Mouse (Mus musculus) intestine, embryonic 16.5 days (tissue): ENCODE measurements around the gene Samd1. TPM values are rescaled to one million over a fixed set of nuclear protein-coding genes. Genes with fewer than 3 reads are reported as not detected.
A peak's percentile ranks its signal among the peaks of the same experiment; 100 is the strongest.

ENCODE experiments used
- ATAC-seq: fragments of 200-750 bp; cut with Nextera tagmentation; 2 replicates; pipeline ENCODE4 v1.8.0; 2017; ENCODE audit warnings: moderate TSS enrichment, moderate library complexity
- H3K27ac ChIP-seq: fragments of 300-500 bp; sonication (generic); 2 replicates; pipeline ENCODE4 v1.5.1; 2014; ENCODE audit warnings: mild to moderate bottlenecking, low read length
- H3K27me3 ChIP-seq: fragments of 300-500 bp; sonication (generic); replicated peaks from 2 replicates; pipeline ENCODE4 v1.6.1; 2014; ENCODE audit warnings: low read length, control low read depth, mixed read lengths; ENCODE audit not compliant: control insufficient read depth, insufficient read depth
- H3K36me3 ChIP-seq: fragments of 300-500 bp; sonication (generic); 2 replicates; pipeline ENCODE4 v1.6.1; 2014; ENCODE audit warnings: low read length, control low read depth; ENCODE audit not compliant: control insufficient read depth, insufficient read depth
- H3K4me1 ChIP-seq: fragments of 300-500 bp; sonication (generic); 2 replicates; pipeline ENCODE4 v1.6.1; 2014; ENCODE audit warnings: low read length, control low read depth, mixed read lengths; ENCODE audit not compliant: control insufficient read depth, insufficient read depth
- H3K4me2 ChIP-seq: fragments of 300-500 bp; sonication (generic); 2 replicates; pipeline ENCODE4 v1.6.1; 2014; ENCODE audit warnings: low read depth, low read length, control low read depth
- H3K4me3 ChIP-seq: fragments of 300-500 bp; sonication (generic); 2 replicates; pipeline ENCODE4 v1.5.1; 2014; ENCODE audit warnings: mild to moderate bottlenecking, low read length
- H3K9ac ChIP-seq: fragments of 300-500 bp; sonication (generic); 2 replicates; pipeline ENCODE4 v1.6.1; 2014; ENCODE audit warnings: low read depth, low read length
- H3K9me3 ChIP-seq: fragments of 300-500 bp; sonication (generic); 2 replicates; pipeline ENCODE4 v1.6.1; 2016; ENCODE audit warnings: low read length, control low read depth; ENCODE audit not compliant: control insufficient read depth
- WGBS: fragments of 180-500 bp; shearing (Covaris S2); extraction: QIAGEN DNeasy Blood & Tissue Kit; methylation state at CpG from one replicate; pipeline ENCODE4 v1.1.7; 2014; 5-methylcytosine and 5-hydroxymethylcytosine counted together
- polyA plus RNA-seq: library from polyadenylated mRNA; unstranded; fragments of >200 nt; fragmentation: Nextera tagmentation; extraction: Ambion mirVana; gene quantifications from 2 replicates; pipeline ENCODE4 v1.2.1, GENCODE M21; 2015

The Samd1 gene
- polyA plus RNA-seq, 1 experiment from 2014 or later, result 5.8 TPM

GRCm38 (mm10) chr8:83972150-83973120, 25.0 kb upstream of the Samd1 start, which contains the start of gene Prkaca:
Gene Prkaca, plus strand, starts transcription at chr8:83972993.
- no peaks in the 10 kb centered on the region for H3K27me3 ChIP-seq
- peaks cover 10% of the 10 kb centered on the region for H3K36me3 ChIP-seq
- peak; percentile 99 for ATAC-seq
- H3K9me3 ChIP-seq, result no peaks in the 10 kb centered on the region
- H3K27ac ChIP-seq, result peak within 1 kb of the TSS; percentile 73
- under 1% methylated on average over 86 of the region's 94 CpGs for WGBS
- H3K4me3 ChIP-seq, result peak within 1 kb of the TSS; percentile 94
- H3K9ac ChIP-seq, result peak within 1 kb of the TSS; percentile 91
- H3K4me2 ChIP-seq, result peak within 1 kb of the TSS; percentile 93
- peaks cover 22% of the 10 kb centered on the region for H3K4me1 ChIP-seq

DNA sequence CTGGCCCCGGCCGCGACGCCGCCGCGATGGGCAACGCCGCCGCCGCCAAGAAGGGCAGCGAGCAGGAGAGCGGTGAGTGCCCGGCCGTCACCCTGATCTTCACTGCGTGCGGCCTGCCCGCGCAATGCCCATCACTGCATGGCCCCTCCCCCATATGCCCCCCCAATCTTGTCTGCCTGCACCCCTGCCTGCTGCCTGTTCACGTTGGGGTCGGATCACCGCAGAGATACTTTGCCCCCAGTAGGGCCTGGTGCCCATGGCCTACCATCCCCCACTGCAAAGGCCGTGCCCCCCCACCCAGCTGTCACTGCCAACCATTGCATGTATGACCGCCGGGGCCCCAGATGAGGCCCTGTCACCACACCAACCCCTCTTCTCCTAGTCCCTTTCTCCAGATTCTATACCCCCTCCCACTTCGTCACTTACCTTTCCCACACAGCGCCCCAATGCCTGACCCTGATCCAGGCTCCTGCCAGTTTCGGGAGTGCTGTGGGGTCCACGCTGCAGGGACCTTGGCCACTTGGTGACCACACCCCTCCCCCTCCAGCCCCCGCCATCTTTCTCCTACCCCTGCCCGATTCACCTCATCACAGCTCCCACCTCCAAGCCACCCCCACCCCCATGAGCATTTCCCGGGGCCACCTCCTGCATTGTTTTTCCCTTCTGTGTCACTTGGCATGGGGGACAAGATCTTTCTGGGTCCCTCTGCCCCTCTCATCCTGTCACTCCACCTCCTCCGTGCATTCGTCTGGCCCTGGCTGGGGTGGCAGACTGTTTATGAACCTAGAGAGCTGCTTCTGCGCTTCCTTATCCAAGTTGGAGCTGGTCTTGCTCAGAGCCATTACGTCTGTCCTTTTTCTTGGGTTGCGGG, 24.1 kb upstream of the Samd1 start:
- Histone ChIP-seq H3K9me3 (no peaks in the 10 kb centered on the region), H3K27ac (peak overlapping the region; percentile 51; the same call in 1 of the 2 replicates), H3K4me2 (peak overlapping the region; percentile 93), H3K4me3 (peak overlapping the region; percentile 94), H3K4me1 (peaks cover 26% of the 10 kb centered on the region), H3K36me3 (peaks cover 4% of the 10 kb centered on the region; the same call in 1 of the 2 replicates), H3K9ac (peak overlapping the region; percentile 91), H3K27me3 (no peaks in the 10 kb centered on the region)
- ATAC-seq, result no peak; the same call in 1 of the 2 replicates
- WGBS, result 3% methylated on average over 35 of the region's 37 CpGs

DNA sequence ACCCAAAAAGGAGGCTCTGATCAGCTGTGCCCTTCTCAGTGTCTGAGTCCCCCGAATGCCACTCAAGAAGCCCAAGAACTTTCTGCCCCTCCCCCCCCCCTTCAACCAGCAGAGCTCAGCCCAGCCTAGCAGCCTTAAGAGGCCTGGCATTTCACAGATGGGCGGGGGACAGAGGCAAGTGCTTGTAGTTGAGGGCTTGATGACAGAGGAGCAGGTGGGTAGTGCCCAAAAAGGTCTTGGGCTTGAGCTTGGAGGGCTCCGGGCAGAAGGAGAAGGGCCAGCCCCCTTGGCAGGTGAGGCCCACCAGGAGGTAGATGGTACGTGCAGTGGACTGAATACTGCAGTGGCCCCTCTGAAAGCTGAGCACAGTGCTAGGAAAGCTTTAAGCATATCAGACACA, 23.0 kb upstream of the Samd1 start:
- Histone ChIP-seq H3K9ac (no peak overlapping the region), H3K4me2 (no peak overlapping the region), H3K36me3 (no peaks in the 10 kb centered on the region), H3K27ac (no peak overlapping the region), H3K4me3 (no peak overlapping the region), H3K27me3 (no peaks in the 10 kb centered on the region), H3K9me3 (no peaks in the 10 kb centered on the region), H3K4me1 (peaks cover 26% of the 10 kb centered on the region)
- ATAC-seq, result no peak
- 87% methylated on average over 4 of the region's 4 CpGs for WGBS

DNA sequence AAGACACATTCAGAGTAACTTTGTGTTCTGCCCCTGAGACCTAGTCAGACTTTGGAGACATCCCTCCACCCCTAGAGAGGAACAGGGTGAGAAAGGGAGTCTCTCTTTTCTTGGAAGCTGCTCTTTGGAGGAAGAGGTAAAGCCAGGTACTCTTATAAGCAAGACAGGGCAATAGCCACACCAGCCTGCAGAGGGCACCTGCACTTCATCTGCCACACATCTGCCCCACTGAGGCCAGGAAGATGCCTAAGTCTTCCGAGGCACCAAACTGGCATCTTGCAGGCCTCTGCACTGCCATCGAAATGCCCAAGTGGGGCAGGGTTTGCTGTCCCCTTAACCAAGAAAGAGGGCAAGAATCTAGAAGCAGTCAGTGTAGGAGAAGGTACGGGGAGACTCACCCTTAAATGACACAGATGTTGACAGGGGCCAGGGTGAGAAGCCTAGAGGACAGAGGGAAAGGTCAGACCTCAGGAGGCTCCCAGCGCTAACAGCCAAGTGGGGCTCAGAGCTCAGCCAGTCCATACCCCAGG, 21.3 kb upstream of the Samd1 start:
- Histone ChIP-seq H3K27me3 (no peaks in the 10 kb centered on the region), H3K27ac (no peak overlapping the region), H3K36me3 (peaks cover 3% of the 10 kb centered on the region; the same call in 1 of the 2 replicates), H3K4me3 (no peak overlapping the region), H3K9ac (no peak overlapping the region), H3K9me3 (no peaks in the 10 kb centered on the region), H3K4me2 (no peak overlapping the region), H3K4me1 (peaks cover 26% of the 10 kb centered on the region)
- ATAC-seq, result no peak
- 86% methylated on average over 4 of the region's 4 CpGs for WGBS

DNA sequence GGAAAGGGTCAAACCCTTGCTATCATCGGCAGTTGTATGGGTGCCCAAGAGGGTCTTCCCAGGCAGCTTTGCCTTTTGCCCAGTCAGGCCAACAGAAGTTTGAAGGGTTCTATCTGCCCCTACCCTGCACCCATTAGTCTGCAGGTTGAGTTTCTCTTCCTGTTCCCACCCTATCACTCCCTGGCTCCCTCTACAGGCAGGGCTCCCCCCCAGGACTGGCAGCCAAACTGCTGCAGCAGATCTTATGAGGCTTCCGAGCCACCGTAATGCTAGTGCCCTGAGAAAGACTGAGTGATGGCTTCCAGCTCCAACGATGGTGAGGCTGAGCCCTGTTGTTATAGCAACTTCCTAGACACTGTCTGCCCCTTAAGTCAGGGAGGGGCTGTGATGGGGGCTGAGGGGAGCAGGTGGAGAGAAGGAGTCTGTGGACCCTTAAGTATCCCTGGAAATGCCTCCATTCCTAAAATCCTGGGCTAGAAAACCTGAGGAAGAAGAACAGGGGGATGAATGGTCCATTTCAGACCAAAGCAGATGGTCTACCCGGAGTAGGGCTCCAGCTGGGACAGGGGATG, 20.6 kb upstream of the Samd1 start:
- Histone ChIP-seq H3K27ac (no peak overlapping the region), H3K9me3 (no peaks in the 10 kb centered on the region), H3K27me3 (no peaks in the 10 kb centered on the region), H3K4me2 (no peak overlapping the region), H3K9ac (no peak overlapping the region), H3K4me1 (peaks cover 26% of the 10 kb centered on the region), H3K4me3 (no peak overlapping the region), H3K36me3 (peaks cover 10% of the 10 kb centered on the region; the same call in 1 of the 2 replicates)
- WGBS, result 82% methylated on average over 5 of the region's 5 CpGs
- ATAC-seq, result no peak

- no peak overlapping the region for H3K4me3 ChIP-seq
- H3K4me2 ChIP-seq, result no peak overlapping the region
- ATAC-seq, result no peak
- H3K9me3 ChIP-seq, result no peaks in the 10 kb centered on the region
- peaks cover 13% of the 10 kb centered on the region; the same call in 1 of the 2 replicates for H3K36me3 ChIP-seq
- H3K27me3 ChIP-seq, result no peaks in the 10 kb centered on the region
- WGBS, result 50% methylated on average over 6 of the region's 6 CpGs
- H3K27ac ChIP-seq, result 0 out of 2 replicates have a peak overlapping the region, but pooled peaks have one; percentile 1
- no peak overlapping the region; the same call in none of the 2 replicates for H3K9ac ChIP-seq
- peaks cover 26% of the 10 kb centered on the region for H3K4me1 ChIP-seq
Measured at GRCm38 (mm10) chr8:83977646-83978045, 19.8 kb upstream of the Samd1 start.

- Histone ChIP-seq H3K9ac (no peak overlapping the region; the same call in 1 of the 2 replicates), H3K27ac (0 out of 2 replicates have a peak overlapping the region, but pooled peaks have one; percentile 1), H3K4me3 (no peak overlapping the region), H3K27me3 (no peaks in the 10 kb centered on the region), H3K4me2 (no peak overlapping the region), H3K36me3 (peaks cover 14% of the 10 kb centered on the region; the same call in 1 of the 2 replicates), H3K9me3 (no peaks in the 10 kb centered on the region), H3K4me1 (peaks cover 26% of the 10 kb centered on the region)
- no peak for ATAC-seq
- 62% methylated on average over 9 of the region's 9 CpGs for WGBS
Measured at GRCm38 (mm10) chr8:83978200-83978599, 19.3 kb upstream of the Samd1 start.

DNA sequence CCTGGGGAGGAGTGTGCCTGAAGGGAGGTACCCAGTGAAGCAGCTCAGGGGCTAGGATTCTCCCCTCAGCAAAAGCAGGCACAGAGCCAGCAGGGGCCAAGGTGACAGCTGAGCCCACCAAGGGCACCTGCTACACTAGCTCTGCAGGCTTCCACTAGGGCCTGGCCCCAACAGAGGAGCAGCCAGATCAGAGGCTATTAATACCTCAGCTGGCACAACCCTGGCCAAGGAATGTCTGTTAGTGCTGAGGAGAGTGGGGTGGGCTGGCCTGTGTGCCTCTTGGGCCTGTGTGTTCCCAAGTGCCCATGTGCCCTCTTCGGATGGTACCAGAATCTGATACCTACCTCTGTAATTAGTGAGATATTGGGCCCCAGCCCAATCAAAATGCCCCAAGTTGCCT, 17.2 kb upstream of the Samd1 start:
- Histone ChIP-seq H3K27ac (no peak overlapping the region), H3K27me3 (no peaks in the 10 kb centered on the region), H3K9ac (no peak overlapping the region), H3K4me1 (peaks cover 12% of the 10 kb centered on the region), H3K4me2 (no peak overlapping the region), H3K36me3 (peaks cover 14% of the 10 kb centered on the region; the same call in 1 of the 2 replicates), H3K4me3 (no peak overlapping the region), H3K9me3 (no peaks in the 10 kb centered on the region)
- no peak for ATAC-seq
- WGBS, result 88% methylated on average over 1 of the region's 1 CpGs
